8 mouse cellular contexts compared by ENCODE assay signal in the genomic region with DNA sequence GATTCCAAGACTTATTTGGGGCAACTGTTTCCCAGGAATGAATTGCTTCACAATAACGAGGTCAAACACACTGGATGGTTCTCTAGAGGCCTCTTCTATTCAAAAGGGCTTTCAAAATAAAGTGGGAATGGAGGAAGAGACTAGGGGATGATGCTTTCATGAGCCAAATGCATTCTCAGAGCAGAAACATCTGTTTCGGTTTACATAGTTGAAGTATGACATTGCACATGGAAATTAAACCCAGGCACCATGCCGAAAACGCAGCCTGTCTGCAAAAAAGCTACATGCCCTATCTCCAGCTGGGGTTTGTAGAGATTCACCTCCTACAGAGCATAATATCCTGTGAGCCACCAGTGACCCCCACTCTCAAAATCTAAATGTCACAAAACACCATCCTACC. TPM values are rescaled to one million over a fixed set of nuclear protein-coding genes. Genes with fewer than 3 reads are reported as not detected.
A peak's percentile ranks its signal among the peaks of the same experiment; 100 is the strongest.
DNase-seq lines count a peak whose midpoint lies in the region; ATAC-seq and TF ChIP-seq lines count a peak whose summit lies in the region.

No protein-coding gene starts in this region.

- peak overlapping the region; percentile 84 for H3K27ac ChIP-seq in limb, embryonic 12.5 days
- no peak overlapping the region for H3K27ac ChIP-seq in stomach, postnatal 0 days (replicated peaks)

- 16% methylated on average over 4 of the region's 4 CpGs for WGBS in limb, embryonic 12.5 days
- WGBS in stomach, postnatal 0 days = 38% methylated on average over 4 of the region's 4 CpGs

- H3K9me3 ChIP-seq in limb, embryonic 12.5 days = peaks cover 11% of the 10 kb centered on the region; the same call in 1 of the 2 replicates
- H3K9me3 ChIP-seq in stomach, postnatal 0 days (ENCODE audit: control insufficient read depth, low read length) = no peaks in the 10 kb centered on the region

- H3K4me3 ChIP-seq in limb, embryonic 12.5 days (replicated peaks) = no peak overlapping the region
- no peak overlapping the region for H3K4me3 ChIP-seq in stomach, postnatal 0 days (ENCODE audit: low read depth, low read length)

- DNase-seq in retina, postnatal 1 day = peak; percentile 7
- DNase-seq in retina, embryonic 14.5 days (ENCODE audit: low spot score) = no peak
- peak; percentile 82 to 83 for DNase-seq in heart, adult 9 months (ENCODE audit: low spot score in 2 of 2)
- peak; percentile 19 for DNase-seq in stomach, postnatal 0 days (ENCODE audit: low spot score)
- no peak for DNase-seq in cerebellum, postnatal 4 days (ENCODE audit: low spot score in 2 of 2)
- no peak for DNase-seq in spleen, postnatal 10 days (ENCODE audit: low spot score in 2 of 2)

- no peak overlapping the region for H3K4me2 ChIP-seq in limb, embryonic 12.5 days
- no peak overlapping the region for H3K4me2 ChIP-seq in stomach, postnatal 0 days (replicated peaks; ENCODE audit: low read depth)

- no peaks in the 10 kb centered on the region for H3K36me3 ChIP-seq in limb, embryonic 12.5 days
- no peaks in the 10 kb centered on the region for H3K36me3 ChIP-seq in stomach, postnatal 0 days (ENCODE audit: control insufficient read depth, insufficient read depth, low read length)

- no peaks in the 10 kb centered on the region for H3K27me3 ChIP-seq in limb, embryonic 12.5 days
- no peaks in the 10 kb centered on the region for H3K27me3 ChIP-seq in stomach, postnatal 0 days (ENCODE audit: control insufficient read depth, insufficient read depth, low read length)

- ATAC-seq in limb, embryonic 12.5 days (ENCODE audit: insufficient number of reproducible peaks, insufficient read depth, low FRiP score, low TSS enrichment, low read depth) = peak; percentile 40; the same call in 1 of the 2 replicates
- peak; percentile 67; the same call in 1 of the 2 replicates for ATAC-seq in stomach, postnatal 0 days (ENCODE audit: low FRiP score, low TSS enrichment)
- no peak for ATAC-seq in granulocyte monocyte progenitor cell, adult 5-6 weeks (replicated peaks; ENCODE audit: poor library complexity, severe bottlenecking)

- no peak for TF ChIP-seq CTCF in stomach, postnatal 0 days (IDR thresholded peaks at IDR 0.05; ENCODE audit: low read depth)

- H3K9ac ChIP-seq in limb, embryonic 12.5 days (replicated peaks) = no peak overlapping the region
- no peak overlapping the region for H3K9ac ChIP-seq in stomach, postnatal 0 days (ENCODE audit: low read length)

- no peak for TF ChIP-seq EP300 in stomach, postnatal 0 days (optimal IDR thresholded peaks at IDR 0.05)

- H3K4me1 ChIP-seq in limb, embryonic 12.5 days (replicated peaks) = peaks cover 22% of the 10 kb centered on the region
- H3K4me1 ChIP-seq in stomach, postnatal 0 days (replicated peaks; ENCODE audit: control insufficient read depth, insufficient read depth) = no peaks in the 10 kb centered on the region

RNA-seq across cellular contexts. Expression of a gene that starts 29.3 kb away (rescaled TPM):
- polyA plus RNA-seq in limb, embryonic 12.5 days (2016; fragmentation: Nextera tagmentation; extraction: Ambion mirVana) = 82.6 and 90.0 TPM in 2 replicates
- 37.9 and 39.8 TPM in 2 replicates for polyA plus RNA-seq in stomach, postnatal 0 days (2015; fragmentation: Nextera tagmentation; extraction: Ambion mirVana)
- total RNA-seq in granulocyte monocyte progenitor cell, adult 5-6 weeks (2014; fragmentation: Nextera tagmentation) = 87.2 and 136 TPM in 2 replicates
- total RNA-seq in granulocyte monocyte progenitor cell, adult 5-6 weeks (2017) = 102 and 114 TPM in 2 replicates

Comparison
In these comparisons a context has a peak if more than half of its experiments do, and no peak if none do; other contexts are left out.
1. DNase-seq: peak in retina, postnatal 1 day (single experiment), heart, adult 9 months (2 of 2) and stomach, postnatal 0 days (single experiment); none in retina, embryonic 14.5 days (single experiment), cerebellum, postnatal 4 days (0 of 2) and spleen, postnatal 10 days (0 of 2).